Mouse (Mus musculus): ENCODE data around the gene Tamm41.

Tamm41 gene

GRCm38 (mm10) chr6:114974331-114974730 is 63.3 kb downstream of the Tamm41 start:
- DNase-seq (ENCODE audit: low spot score in 2 of 2), result no peak

GRCm38 (mm10) chr6:114972988-114973387 is 64.7 kb downstream of the Tamm41 start:
- no peak for DNase-seq (ENCODE audit: low spot score in 2 of 2)

GRCm38 (mm10) chr6:114970895-114971294 is 66.8 kb downstream of the Tamm41 start:
- DNase-seq (ENCODE audit: low spot score in 2 of 2), result no peak

- no peak for DNase-seq (ENCODE audit: low spot score in 2 of 2)
Measured at GRCm38 (mm10) chr6:114970386-114970785, 67.3 kb downstream of the Tamm41 start.

- DNase-seq (ENCODE audit: low spot score in 2 of 2), result peak; percentile 15 to 45
Measured at GRCm38 (mm10) chr6:114969213-114970120, 68.2 kb downstream of the Tamm41 start, which contains the start of gene Vgll4. Gene Vgll4, minus strand, starts transcription at chr6:114969994.

- DNase-seq (ENCODE audit: low spot score in 2 of 2), result peak; percentile 23 to 49
Measured at GRCm38 (mm10) chr6:114968361-114969212, 69.1 kb downstream of the Tamm41 start.

GRCm38 (mm10) chr6:114967623-114968022 is 70.1 kb downstream of the Tamm41 start:
- DNase-seq (ENCODE audit: low spot score in 2 of 2), result no peak

GRCm38 (mm10) chr6:114966396-114967154 is 71.1 kb downstream of the Tamm41 start:
- no peak for DNase-seq (ENCODE audit: low spot score in 2 of 2)

GRCm38 (mm10) chr6:114965802-114966201 is 71.9 kb downstream of the Tamm41 start:
- DNase-seq (ENCODE audit: low spot score in 2 of 2), result no peak

- DNase-seq (ENCODE audit: low spot score in 2 of 2), result no peak
Measured at GRCm38 (mm10) chr6:114965396-114965795, 72.3 kb downstream of the Tamm41 start.

- no peak for DNase-seq (ENCODE audit: low spot score in 2 of 2)
Measured at GRCm38 (mm10) chr6:114964235-114964634, 73.4 kb downstream of the Tamm41 start.

GRCm38 (mm10) chr6:114963636-114964035 is 74.0 kb downstream of the Tamm41 start:
- DNase-seq (ENCODE audit: low spot score in 2 of 2), result no peak

GRCm38 (mm10) chr6:114961276-114962068 is 76.2 kb downstream of the Tamm41 start:
- DNase-seq (ENCODE audit: low spot score in 2 of 2), result no peak

- no peak for DNase-seq (ENCODE audit: low spot score in 2 of 2)
Measured at GRCm38 (mm10) chr6:114959012-114959398, 78.7 kb downstream of the Tamm41 start.

GRCm38 (mm10) chr6:114958249-114959011 is 79.2 kb downstream of the Tamm41 start:
- DNase-seq (ENCODE audit: low spot score in 2 of 2), result no peak

- no peak for DNase-seq (ENCODE audit: low spot score in 2 of 2)
Measured at GRCm38 (mm10) chr6:114957756-114958155, 79.9 kb downstream of the Tamm41 start.

- DNase-seq (ENCODE audit: low spot score in 2 of 2), result no peak
Measured at GRCm38 (mm10) chr6:114954496-114954895, 83.2 kb downstream of the Tamm41 start.

Data from spleen, postnatal 10 days (tissue).